Mouse (Mus musculus) heart, postnatal 0 days (tissue): ENCODE data around the gene Kcnj11. TPM values are rescaled to one million over a fixed set of nuclear protein-coding genes. Genes with fewer than 3 reads are reported as not detected.
A peak's percentile ranks its signal among the peaks of the same experiment; 100 is the strongest.

Experiments
- ATAC-seq: fragments of 200-750 bp; cut with Nextera tagmentation; 2 replicates; pipeline ENCODE4 v1.8.0; 2017; ENCODE audit warnings: low read depth, moderate number of reproducible peaks, moderate library complexity; ENCODE audit not compliant: insufficient read depth
- DNase-seq: peaks from one replicate; pipeline ENCODE4 v3.0.0-alpha.2; 2016; ENCODE audit warnings: low spot score
- H3K27ac ChIP-seq: fragments of 300-500 bp; sonication (generic); 2 replicates; pipeline ENCODE4 v1.5.1; 2014; ENCODE audit warnings: low read depth, mild to moderate bottlenecking
- H3K27me3 ChIP-seq: fragments of 300-500 bp; sonication (generic); 2 replicates; pipeline ENCODE4 v1.6.1; 2014; ENCODE audit warnings: low read length, mixed read lengths; ENCODE audit not compliant: control insufficient read depth, insufficient read depth
- H3K36me3 ChIP-seq: fragments of 300-500 bp; sonication (generic); replicated peaks from 2 replicates; pipeline ENCODE4 v1.6.1; 2014; ENCODE audit warnings: low read length, mixed read lengths; ENCODE audit not compliant: control insufficient read depth, insufficient read depth
- H3K4me1 ChIP-seq: fragments of 300-500 bp; sonication (generic); 2 replicates; pipeline ENCODE4 v1.6.1; 2014; ENCODE audit warnings: antibody characterized with exemption; ENCODE audit not compliant: control insufficient read depth, insufficient read depth
- H3K4me2 ChIP-seq: fragments of 300-500 bp; sonication (generic); 2 replicates; pipeline ENCODE4 v1.6.1; 2014; ENCODE audit warnings: low read depth, mild to moderate bottlenecking, low read length, moderate library complexity
- H3K4me3 ChIP-seq: fragments of 300-500 bp; sonication (generic); 2 replicates; pipeline ENCODE4 v1.5.1; 2014; ENCODE audit warnings: low read depth, low read length
- H3K9ac ChIP-seq: fragments of 300-500 bp; sonication (generic); replicated peaks from 2 replicates; pipeline ENCODE4 v1.6.1; 2014; ENCODE audit warnings: low read depth, low read length, mixed read lengths
- H3K9me3 ChIP-seq: fragments of 300-500 bp; sonication (generic); replicated peaks from 2 replicates; pipeline ENCODE4 v1.6.1; 2016; ENCODE audit warnings: low read length; ENCODE audit not compliant: control insufficient read depth
- CTCF ChIP-seq: IDR thresholded peaks from 2 replicates; pipeline ENCODE4 v1.5.1; 2016; ENCODE audit warnings: antibody characterized with exemption, control low read depth, low read depth
- EP300 ChIP-seq: IDR thresholded peaks from 2 replicates; pipeline ENCODE4 v1.6.1; 2016; ENCODE audit warnings: antibody characterized with exemption, low read depth
- WGBS: fragments of 180-500 bp; shearing (Covaris S2); extraction: QIAGEN DNeasy Blood & Tissue Kit; methylation state at CpG from one replicate; pipeline ENCODE4 v1.1.7; 2014; 5-methylcytosine and 5-hydroxymethylcytosine counted together
- polyA plus RNA-seq: library from polyadenylated mRNA; unstranded; fragments of >200 nt; fragmentation: Nextera tagmentation; extraction: Ambion mirVana; gene quantifications from 2 replicates; pipeline ENCODE4 v1.2.1, GENCODE M21; 2015
- total RNA-seq: library from RNA; depleted of rRNA; stranded (reverse); fragments of >200 nt; gene quantifications from 2 replicates; pipeline ENCODE4 v1.2.3, GENCODE M21; 2014; ENCODE audit warnings: low replicate concordance

Gene Kcnj11
- total and polyA plus RNA-seq, 2 experiments from 2014 or later, result 14.4 to 103 TPM

DNA sequence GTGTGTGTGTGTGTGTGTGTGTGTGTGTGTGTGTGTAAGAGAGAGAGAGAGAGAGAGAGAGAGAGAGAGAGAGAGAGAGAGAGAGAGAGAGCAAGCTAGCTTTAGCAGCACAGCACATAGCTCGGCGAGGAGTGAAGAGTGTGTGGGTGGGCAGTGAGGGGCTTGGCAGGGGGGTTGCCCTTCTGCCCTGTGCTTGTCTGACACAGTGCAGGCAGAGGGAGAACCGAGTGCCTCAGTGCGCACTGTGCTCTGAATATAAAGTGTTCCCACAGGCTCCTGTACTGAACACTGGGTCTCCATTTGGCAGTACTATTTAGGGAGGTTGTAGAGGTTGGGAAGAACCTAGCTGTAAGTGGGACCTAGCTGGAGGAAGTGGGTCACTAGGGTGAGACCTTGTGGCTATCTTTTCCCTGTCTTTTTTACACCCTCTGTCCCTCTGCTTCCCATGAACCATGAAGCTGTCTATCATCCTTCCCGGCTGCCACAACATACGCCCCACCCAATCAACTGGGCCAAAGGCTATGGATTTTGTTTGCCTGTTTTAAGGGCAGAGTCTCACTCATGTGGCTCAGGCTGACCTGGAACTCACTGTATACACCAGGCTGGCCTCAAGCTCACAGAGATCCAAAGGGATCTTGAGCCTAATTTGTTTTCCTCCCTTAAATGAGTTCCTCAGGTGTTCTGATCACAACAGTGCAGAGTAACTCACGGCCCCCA lies 29.1 kb upstream of the Kcnj11 start:
- Histone ChIP-seq H3K36me3 (no peaks in the 10 kb centered on the region), H3K9ac (no peak overlapping the region), H3K4me1 (peaks cover 16% of the 10 kb centered on the region), H3K27ac (no peak overlapping the region), H3K27me3 (peaks cover 4% of the 10 kb centered on the region; the same call in 1 of the 2 replicates), H3K4me3 (no peak overlapping the region), H3K9me3 (no peaks in the 10 kb centered on the region), H3K4me2 (no peak overlapping the region)
- WGBS, result 52% methylated on average over 7 of the region's 7 CpGs
- no peak for TF ChIP-seq EP300
- no peak for TF ChIP-seq CTCF
- ATAC-seq, result no peak
- DNase-seq, result no peak

DNA sequence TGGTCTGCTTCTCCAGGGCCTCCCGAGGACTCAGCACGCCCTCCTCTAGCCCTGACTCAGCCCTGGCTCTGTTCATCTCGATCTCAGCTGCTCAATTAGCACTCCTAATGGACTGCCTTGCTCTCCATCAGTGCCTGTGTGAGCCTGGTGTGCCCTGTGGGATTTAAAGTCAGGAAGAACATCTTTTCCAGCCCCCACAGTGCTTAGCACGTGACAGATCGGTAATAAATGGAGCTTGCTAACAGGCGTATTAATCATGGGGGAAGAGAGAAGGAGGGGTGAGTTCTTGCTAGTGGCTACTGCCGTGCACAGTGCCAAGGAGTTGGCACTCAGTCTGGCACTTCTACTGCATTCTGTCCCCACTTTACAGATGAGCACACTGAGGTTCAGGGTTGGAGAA lies 27.6 kb upstream of the Kcnj11 start:
- no peak overlapping the region for H3K9ac ChIP-seq
- WGBS, result 71% methylated on average over 7 of the region's 7 CpGs
- peaks cover 13% of the 10 kb centered on the region for H3K4me1 ChIP-seq
- DNase-seq (no peak), ATAC-seq (no peak)
- no peak overlapping the region for H3K4me2 ChIP-seq
- H3K9me3 ChIP-seq, result no peaks in the 10 kb centered on the region
- peaks cover 4% of the 10 kb centered on the region; the same call in 1 of the 2 replicates for H3K27me3 ChIP-seq
- no peak overlapping the region for H3K27ac ChIP-seq
- no peaks in the 10 kb centered on the region for H3K36me3 ChIP-seq
- H3K4me3 ChIP-seq, result no peak overlapping the region
- TF ChIP-seq EP300 (no peak), CTCF (no peak)

DNA sequence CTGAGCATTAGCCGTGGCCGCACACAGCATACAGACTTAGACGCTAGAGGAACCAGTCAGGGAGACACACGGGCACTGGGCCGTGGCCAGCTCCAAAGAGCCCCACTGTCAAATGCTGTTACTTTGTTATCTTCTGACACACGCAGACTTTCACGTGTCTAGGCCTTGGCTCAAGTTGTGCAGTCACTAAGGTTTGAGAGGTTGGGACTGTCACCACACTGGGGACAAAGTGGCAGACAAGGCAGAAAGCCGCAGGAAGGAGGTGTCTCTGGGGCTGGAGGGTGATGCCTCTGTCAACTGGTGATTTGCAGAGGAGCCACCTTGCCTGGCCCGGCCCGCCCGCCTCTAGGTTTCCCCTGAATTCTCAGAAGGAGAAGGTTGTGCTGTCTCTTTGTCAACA lies 24.8 kb upstream of the Kcnj11 start:
- H3K27me3 ChIP-seq, result no peaks in the 10 kb centered on the region
- no peak overlapping the region for H3K4me3 ChIP-seq
- no peak overlapping the region for H3K4me2 ChIP-seq
- H3K27ac ChIP-seq, result peak overlapping the region; percentile 55; the same call in 1 of the 2 replicates
- H3K9ac ChIP-seq, result no peak overlapping the region
- TF ChIP-seq EP300 (no peak), CTCF (no peak)
- 30% methylated on average over 11 of the region's 11 CpGs for WGBS
- peaks cover 13% of the 10 kb centered on the region for H3K4me1 ChIP-seq
- ATAC-seq (peak; percentile 87), DNase-seq (peak; percentile 79)
- 0 out of 2 replicates have a peak, but pooled peaks cover 4% of the 10 kb centered on the region for H3K9me3 ChIP-seq
- H3K36me3 ChIP-seq, result peaks cover 15% of the 10 kb centered on the region

DNA sequence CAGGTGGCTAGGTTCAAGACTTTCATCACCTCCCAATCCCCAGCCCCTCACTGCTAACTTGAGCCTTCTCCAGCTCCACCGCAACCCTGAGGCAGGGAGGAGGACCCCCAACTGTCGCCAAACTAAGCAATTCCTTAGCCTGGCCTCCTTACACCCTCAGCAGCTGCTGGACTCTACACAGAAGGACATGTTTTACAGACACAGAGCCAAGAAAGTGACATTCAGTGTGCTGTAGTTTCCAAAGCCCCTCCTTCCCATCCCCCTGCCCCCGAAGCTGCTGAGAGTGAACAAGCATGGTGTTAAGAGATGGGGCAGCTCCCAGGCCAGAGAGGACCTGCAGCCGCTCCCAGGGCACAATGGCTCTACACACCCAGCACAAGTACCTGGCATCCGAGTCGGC lies 23.9 kb upstream of the Kcnj11 start:
- TF ChIP-seq CTCF (no peak), EP300 (no peak)
- Histone ChIP-seq H3K4me3 (no peak overlapping the region), H3K27me3 (no peaks in the 10 kb centered on the region), H3K4me1 (peaks cover 13% of the 10 kb centered on the region), H3K4me2 (no peak overlapping the region), H3K27ac (0 out of 2 replicates have a peak overlapping the region, but pooled peaks have one; percentile 55), H3K36me3 (peaks cover 15% of the 10 kb centered on the region), H3K9me3 (0 out of 2 replicates have a peak, but pooled peaks cover 4% of the 10 kb centered on the region), H3K9ac (no peak overlapping the region; the same call in 1 of the 2 replicates)
- DNase-seq (no peak), ATAC-seq (no peak)
- WGBS, result 64% methylated on average over 6 of the region's 6 CpGs

DNA sequence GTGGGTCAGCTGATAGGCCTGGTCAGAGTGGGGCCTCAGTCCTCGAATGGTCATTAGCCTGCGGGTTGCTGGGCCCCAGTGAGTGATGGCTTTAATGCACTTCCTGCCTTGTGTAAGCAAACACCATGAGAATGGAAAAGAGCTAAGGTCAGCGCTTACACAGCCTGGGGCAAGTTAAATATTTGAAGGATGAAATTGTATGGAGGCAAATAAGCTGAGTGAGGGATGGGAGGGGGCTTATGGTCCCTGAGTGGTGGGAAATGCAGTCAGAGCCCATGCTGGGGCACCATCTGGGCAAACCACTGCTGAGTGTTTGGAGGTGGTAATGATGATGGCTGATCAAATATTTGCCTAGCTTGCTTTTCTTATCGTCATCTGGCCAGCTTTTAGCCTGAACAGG lies 22.4 kb upstream of the Kcnj11 start:
- Histone ChIP-seq H3K9ac (no peak overlapping the region), H3K4me1 (peaks cover 13% of the 10 kb centered on the region), H3K27ac (no peak overlapping the region), H3K9me3 (0 out of 2 replicates have a peak, but pooled peaks cover 4% of the 10 kb centered on the region), H3K36me3 (peaks cover 20% of the 10 kb centered on the region), H3K4me2 (no peak overlapping the region), H3K4me3 (no peak overlapping the region), H3K27me3 (no peaks in the 10 kb centered on the region)
- ATAC-seq (no peak), DNase-seq (no peak)
- TF ChIP-seq EP300, result no peak
- no peak for TF ChIP-seq CTCF
- WGBS, result 70% methylated on average over 4 of the region's 4 CpGs

DNA sequence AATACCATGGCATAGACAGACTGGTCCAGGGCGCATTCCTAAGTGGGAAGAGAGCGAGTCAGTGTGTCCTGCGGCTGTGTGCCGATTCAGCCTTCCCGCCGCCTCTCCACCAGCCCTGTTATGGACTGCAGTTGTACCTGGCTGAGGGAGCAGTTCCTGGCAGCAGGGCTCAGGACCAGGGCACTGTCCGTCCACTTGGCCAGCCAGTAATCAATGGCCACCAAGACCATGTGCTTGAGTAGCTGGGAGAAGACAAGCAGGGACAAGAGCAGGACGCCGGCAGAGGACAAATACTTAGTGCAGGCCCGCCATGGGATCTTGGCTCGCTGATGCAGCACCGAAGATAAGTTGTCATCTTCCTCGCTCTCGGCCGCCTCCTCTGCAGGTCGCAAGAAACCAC lies 16.5 kb upstream of the Kcnj11 start:
- no peak for DNase-seq
- Histone ChIP-seq H3K36me3 (peaks cover 13% of the 10 kb centered on the region; the same call in 1 of the 2 replicates), H3K27ac (peak overlapping the region; percentile 26; the same call in 1 of the 2 replicates), H3K4me2 (no peak overlapping the region), H3K27me3 (no peaks in the 10 kb centered on the region), H3K4me1 (peaks cover 51% of the 10 kb centered on the region), H3K9me3 (no peaks in the 10 kb centered on the region), H3K4me3 (no peak overlapping the region), H3K9ac (no peak overlapping the region)
- TF ChIP-seq CTCF, result no peak
- no peak for TF ChIP-seq EP300
- ATAC-seq, result no peak
- WGBS, result 63% methylated on average over 16 of the region's 16 CpGs
